Mouse (Mus musculus): ENCODE measurements around the gene Mycbpap.

Mycbpap gene

GRCm38 (mm10) chr11:94477651-94478050, 43.9 kb downstream of the Mycbpap start:
- DNase-seq = peak; percentile 86 to 87

GRCm38 (mm10) chr11:94475722-94476121, 45.8 kb downstream of the Mycbpap start:
- peak; percentile 58 to 65 for DNase-seq

GRCm38 (mm10) chr11:94474544-94474910, 47.0 kb downstream of the Mycbpap start:
- no peak for DNase-seq

- peak; percentile 89 to 91 for DNase-seq
Observed at GRCm38 (mm10) chr11:94473707-94474543, 47.6 kb downstream of the Mycbpap start, which contains the start of gene Cacna1g. Gene Cacna1g (minus strand): TSS chr11:94474198.

GRCm38 (mm10) chr11:94472916-94473706, 48.4 kb downstream of the Mycbpap start:
- DNase-seq = peak; percentile 61 to 62

GRCm38 (mm10) chr11:94472585-94472915, 49.0 kb downstream of the Mycbpap start:
- peak; percentile 58 to 62 for DNase-seq

GRCm38 (mm10) chr11:94471740-94472584, 49.6 kb downstream of the Mycbpap start:
- DNase-seq = peak; percentile 63 to 64

GRCm38 (mm10) chr11:94470391-94470790, 51.2 kb downstream of the Mycbpap start:
- DNase-seq = peak in 1 of 2 experiments; percentile 27

GRCm38 (mm10) chr11:94469136-94470064, 52.1 kb downstream of the Mycbpap start:
- peak; percentile 50 to 52 for DNase-seq

GRCm38 (mm10) chr11:94468582-94469064, 52.9 kb downstream of the Mycbpap start:
- DNase-seq = peak; percentile 83 to 93

GRCm38 (mm10) chr11:94466333-94466855, 55.1 kb downstream of the Mycbpap start:
- no peak for DNase-seq

GRCm38 (mm10) chr11:94464170-94464569, 57.4 kb downstream of the Mycbpap start:
- DNase-seq = no peak

- no peak for DNase-seq
Observed at GRCm38 (mm10) chr11:94461856-94462255, 59.7 kb downstream of the Mycbpap start.

- no peak for DNase-seq
Observed at GRCm38 (mm10) chr11:94457001-94457400, 64.5 kb downstream of the Mycbpap start.

GRCm38 (mm10) chr11:94456347-94456746, 65.2 kb downstream of the Mycbpap start:
- no peak for DNase-seq

GRCm38 (mm10) chr11:94455161-94455820, 66.3 kb downstream of the Mycbpap start:
- peak; percentile 58 to 59 for DNase-seq

- DNase-seq = peak in 1 of 2 experiments; percentile 50
Observed at GRCm38 (mm10) chr11:94454756-94455155, 66.8 kb downstream of the Mycbpap start.

All from cerebellum, postnatal 14 days (tissue).